Mouse (Mus musculus) limb, embryonic 11.5 days (tissue): ENCODE data around the gene Kank2. TPM values are rescaled to one million over a fixed set of nuclear protein-coding genes. Genes with fewer than 3 reads are reported as not detected.

Experiments
- ATAC-seq: fragments of 200-750 bp; cut with Nextera tagmentation; 2 replicates; pipeline ENCODE4 v1.8.0; 2017; ENCODE audit warnings: low read depth; ENCODE audit not compliant: insufficient number of reproducible peaks, low FRiP score, low TSS enrichment
- DNase-seq: peaks from one replicate; pipeline ENCODE4 v3.0.0-alpha.2; 2015; ENCODE audit warnings: low spot score
- H3K27ac ChIP-seq: fragments of 300-500 bp; sonication (generic); replicated peaks from 2 replicates; pipeline ENCODE4 v1.5.1; 2014; ENCODE audit warnings: low read depth, mild to moderate bottlenecking, low read length
- H3K27me3 ChIP-seq: fragments of 300-500 bp; sonication (generic); 2 replicates; pipeline ENCODE4 v1.6.1; 2014; ENCODE audit warnings: mild to moderate bottlenecking, low read length, mixed read lengths; ENCODE audit not compliant: control insufficient read depth, insufficient read depth
- H3K36me3 ChIP-seq: fragments of 300-500 bp; sonication (generic); 2 replicates; pipeline ENCODE4 v1.6.1; 2014; ENCODE audit warnings: mild to moderate bottlenecking, low read length, moderate library complexity, mixed read lengths; ENCODE audit not compliant: control insufficient read depth, insufficient read depth
- H3K4me1 ChIP-seq: fragments of 300-500 bp; sonication (generic); 2 replicates; pipeline ENCODE4 v1.6.1; 2014; ENCODE audit warnings: low read length, mixed read lengths; ENCODE audit not compliant: control insufficient read depth, insufficient read depth
- H3K4me2 ChIP-seq: fragments of 300-500 bp; sonication (generic); 2 replicates; pipeline ENCODE4 v1.6.1; 2014; ENCODE audit warnings: low read depth, mild to moderate bottlenecking, moderate library complexity; ENCODE audit not compliant: severe bottlenecking
- H3K4me3 ChIP-seq: fragments of 300-500 bp; sonication (generic); 2 replicates; pipeline ENCODE4 v1.5.1; 2014; ENCODE audit warnings: low read depth, low read length
- H3K9ac ChIP-seq: fragments of 300-500 bp; sonication (generic); 2 replicates; pipeline ENCODE4 v1.6.1; 2014; ENCODE audit warnings: mild to moderate bottlenecking, low read length
- H3K9me3 ChIP-seq: fragments of 300-500 bp; sonication (generic); 2 replicates; pipeline ENCODE4 v1.6.1; 2016; ENCODE audit warnings: low read length; ENCODE audit not compliant: control insufficient read depth
- WGBS: fragments of 180-500 bp; shearing (Covaris S2); extraction: QIAGEN DNeasy Blood & Tissue Kit; methylation state at CpG from one replicate; pipeline ENCODE4 v1.1.7; 2014; 5-methylcytosine and 5-hydroxymethylcytosine counted together
- polyA plus RNA-seq: library from polyadenylated mRNA; unstranded; fragments of >200 nt; fragmentation: Nextera tagmentation; extraction: Ambion mirVana; gene quantifications from 2 replicates; pipeline ENCODE4 v1.2.1, GENCODE M21; 2014

The Kank2 gene
- polyA plus RNA-seq, 1 experiment from 2014 or later: 11.6 TPM

DNA sequence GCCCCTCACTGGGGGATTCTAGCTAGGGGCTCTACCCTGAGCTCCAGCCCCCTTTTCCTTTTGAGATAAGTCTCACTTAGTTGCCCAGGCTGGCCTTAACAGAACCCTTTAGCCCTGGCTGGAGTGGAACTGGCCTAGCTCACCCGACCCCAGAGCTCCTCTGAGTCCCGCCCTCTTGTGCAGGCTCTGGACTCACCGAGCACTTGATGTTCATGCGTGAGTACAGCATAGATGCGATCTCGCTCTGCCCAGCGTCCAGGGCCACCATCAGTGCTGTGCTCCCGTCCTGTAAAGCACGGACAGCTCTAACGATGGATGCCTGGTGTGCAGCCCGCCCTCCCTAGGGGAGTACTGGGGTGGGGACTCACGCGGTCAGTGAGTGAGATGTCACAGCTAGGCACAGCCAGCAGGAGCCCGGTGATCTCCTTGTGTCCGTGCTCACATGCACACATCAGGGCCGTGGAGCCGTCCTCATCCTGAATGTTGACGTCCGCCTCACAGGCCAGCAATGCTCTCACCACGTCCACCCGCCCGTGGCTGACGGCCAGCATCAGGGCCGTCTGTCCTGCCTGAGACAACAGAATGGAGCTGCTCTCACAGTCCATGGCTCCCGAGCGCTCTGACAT lies 28.9 kb downstream of the Kank2 start:
- H3K27ac ChIP-seq: 0 out of 2 replicates have a peak overlapping the region, but pooled peaks have one; percentile 36
- H3K4me2 ChIP-seq: no peak overlapping the region
- H3K27me3 ChIP-seq: no peaks in the 10 kb centered on the region
- WGBS: 82% methylated on average over 26 of the region's 26 CpGs
- ATAC-seq: no peak; the same call in 1 of the 2 replicates
- H3K4me1 ChIP-seq: peaks cover 22% of the 10 kb centered on the region
- H3K4me3 ChIP-seq: no peak overlapping the region; the same call in 1 of the 2 replicates
- peaks cover 26% of the 10 kb centered on the region for H3K36me3 ChIP-seq
- no peaks in the 10 kb centered on the region for H3K9me3 ChIP-seq
- no peak overlapping the region for H3K9ac ChIP-seq
- DNase-seq: no peak

DNA sequence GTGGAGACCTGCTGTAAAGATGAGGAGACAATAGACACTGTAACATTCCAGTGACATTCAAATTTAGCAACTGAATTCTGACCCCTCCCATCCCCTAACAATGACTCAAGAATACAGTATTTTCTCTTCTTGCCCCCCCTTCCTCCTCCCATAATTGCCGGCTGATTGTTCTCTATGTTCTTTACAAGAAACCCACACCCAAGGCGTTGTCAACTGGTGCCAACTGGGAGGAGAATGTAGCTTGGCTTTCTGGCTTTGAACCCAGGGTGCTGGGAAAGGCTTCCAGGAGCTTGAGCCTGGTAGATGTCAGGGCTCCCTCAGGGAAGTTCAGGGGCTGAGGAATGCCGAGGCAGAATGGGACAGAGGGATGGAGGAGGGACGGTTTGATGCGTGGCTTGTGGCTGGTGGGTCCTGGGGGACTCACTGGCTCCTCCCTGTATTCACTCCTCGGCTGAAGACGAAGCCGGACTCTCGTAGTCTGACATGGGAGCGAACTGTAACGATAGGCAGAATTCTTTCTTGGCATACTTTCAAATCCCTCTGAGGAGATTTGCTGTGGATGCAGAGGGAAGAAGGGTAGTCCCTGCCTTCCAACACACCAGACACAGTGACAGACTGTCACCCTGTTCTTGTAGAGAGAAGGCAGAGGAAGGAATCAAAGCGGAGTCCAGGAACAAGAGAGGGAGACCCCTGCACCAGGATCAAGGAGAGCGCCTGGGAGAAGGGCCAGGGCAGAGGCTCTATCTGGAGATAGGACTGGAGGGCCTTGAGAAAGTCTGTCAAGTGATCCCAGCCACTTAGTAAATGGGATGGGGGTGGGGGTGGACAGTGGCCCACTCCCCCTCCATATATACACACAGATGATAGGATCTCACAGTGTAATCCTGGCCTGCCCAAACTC lies 29.8 kb downstream of the Kank2 start:
- Histone ChIP-seq H3K9me3 (no peaks in the 10 kb centered on the region), H3K4me3 (no peak overlapping the region), H3K9ac (0 out of 2 replicates have a peak overlapping the region, but pooled peaks have one; percentile 27), H3K36me3 (peaks cover 18% of the 10 kb centered on the region), H3K27ac (peak overlapping the region; percentile 96), H3K4me1 (peaks cover 22% of the 10 kb centered on the region), H3K4me2 (peak overlapping the region; percentile 17), H3K27me3 (no peaks in the 10 kb centered on the region)
- WGBS: 68% methylated on average over 13 of the region's 13 CpGs
- DNase-seq (no peak), ATAC-seq (no peak; the same call in 1 of the 2 replicates)

DNA sequence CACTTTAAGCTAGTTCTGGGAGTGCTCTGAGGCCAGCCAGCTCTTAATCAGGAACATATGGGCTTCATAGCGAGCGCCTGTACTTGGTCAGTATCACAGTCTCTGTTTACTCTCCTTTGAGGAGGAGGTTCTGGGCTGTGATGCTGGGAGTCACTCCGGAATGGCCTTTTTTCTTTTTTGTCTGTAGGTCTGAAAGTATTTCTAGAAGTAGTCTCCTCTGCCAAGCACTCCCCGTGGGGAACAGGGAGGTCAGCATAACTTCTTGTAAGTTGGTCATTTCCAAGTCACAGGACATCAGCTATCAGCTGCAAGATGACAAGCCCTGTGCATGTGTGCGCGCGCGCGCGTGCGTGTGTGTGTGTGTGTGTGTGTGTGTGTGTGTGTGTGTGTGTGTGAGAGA lies 30.6 kb downstream of the Kank2 start:
- Histone ChIP-seq H3K4me3 (no peak overlapping the region), H3K27ac (peak overlapping the region; percentile 96), H3K27me3 (no peaks in the 10 kb centered on the region), H3K9ac (peak overlapping the region; percentile 17; the same call in 1 of the 2 replicates), H3K4me1 (peaks cover 22% of the 10 kb centered on the region), H3K9me3 (no peaks in the 10 kb centered on the region), H3K4me2 (peak overlapping the region; percentile 17), H3K36me3 (peaks cover 17% of the 10 kb centered on the region)
- ATAC-seq: peak; percentile 72; the same call in 1 of the 2 replicates
- WGBS: 30% methylated on average over 11 of the region's 11 CpGs
- DNase-seq: peak; percentile 74

- Histone ChIP-seq H3K4me3 (no peak overlapping the region), H3K9me3 (no peaks in the 10 kb centered on the region), H3K9ac (no peak overlapping the region), H3K4me2 (no peak overlapping the region), H3K27ac (no peak overlapping the region), H3K4me1 (peaks cover 17% of the 10 kb centered on the region), H3K36me3 (peaks cover 9% of the 10 kb centered on the region; the same call in 1 of the 2 replicates), H3K27me3 (no peaks in the 10 kb centered on the region)
- DNase-seq (no peak), ATAC-seq (no peak)
- 95% methylated on average over 6 of the region's 6 CpGs for WGBS
These were observed 34.2 kb downstream of the Kank2 start for GRCm38 (mm10) chr9:21764084-21764999.

DNA sequence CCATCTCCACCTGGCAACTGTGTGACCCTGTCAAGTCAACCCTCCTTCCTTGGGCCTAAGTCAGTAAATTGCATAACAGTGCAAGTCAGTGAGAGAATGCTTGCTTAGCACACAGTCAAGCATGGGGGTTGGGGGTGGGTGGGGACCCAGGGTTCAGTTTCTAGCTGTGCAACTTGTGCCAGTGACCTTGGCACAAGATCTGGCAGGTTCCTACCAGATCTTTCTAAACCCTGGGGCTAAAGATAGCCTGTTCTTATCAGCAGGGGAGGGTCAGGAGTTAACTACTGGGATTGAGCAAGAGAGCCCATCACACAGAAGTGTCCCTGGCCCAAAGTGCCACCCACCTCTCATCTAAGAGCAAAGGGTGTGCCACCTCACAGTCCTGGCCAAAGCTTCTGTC lies 36.4 kb downstream of the Kank2 start:
- ATAC-seq: no peak

DNA sequence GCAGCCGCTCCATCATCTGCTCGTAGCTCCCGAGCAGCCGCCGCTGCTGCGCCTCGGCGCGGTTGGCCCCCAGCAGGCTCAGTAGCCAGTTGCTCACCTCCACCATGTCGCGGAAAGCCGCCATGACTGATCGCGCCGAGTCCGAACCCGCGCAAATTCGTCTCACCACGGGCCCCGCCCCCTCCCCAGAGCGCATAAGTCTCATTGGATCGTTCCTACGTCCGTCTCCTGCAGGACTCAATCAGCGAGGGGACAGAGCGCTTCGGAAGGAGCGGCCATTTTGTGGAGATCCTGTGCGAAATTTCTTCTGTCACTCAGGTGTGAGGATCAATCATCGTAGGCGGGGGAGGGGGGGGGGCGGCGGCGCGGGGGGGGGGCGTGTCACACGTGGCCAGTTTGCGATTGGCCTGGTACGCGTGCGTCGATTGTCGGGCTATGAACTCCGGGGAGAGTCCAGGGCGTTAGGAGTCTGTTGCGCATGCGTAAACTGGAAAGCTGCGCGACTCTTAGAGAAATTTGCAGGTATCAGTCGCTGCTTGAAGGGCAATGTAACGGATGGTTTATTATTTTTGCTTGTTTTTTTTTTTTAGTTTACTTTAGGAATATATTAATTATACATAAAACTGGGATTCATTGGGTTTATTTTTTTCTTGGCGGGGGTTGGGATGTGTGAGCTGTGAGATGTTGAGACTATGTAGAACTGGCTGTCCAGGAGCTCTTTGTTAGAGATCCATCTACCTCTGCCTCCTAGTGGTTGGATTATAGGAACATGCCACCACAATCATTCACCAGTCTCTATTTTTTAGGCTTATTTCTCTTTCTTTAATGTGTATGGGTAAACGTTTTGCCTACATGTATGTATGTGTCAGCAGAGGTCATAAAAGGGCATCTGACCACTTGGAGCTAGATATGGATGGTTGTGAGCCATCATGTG lies 38.1 kb downstream of the Kank2 start, which contains the start of gene Spc24:
Gene Spc24 (minus strand): TSS at position 149 of the 934 bp plus-strand sequence.
- H3K36me3 ChIP-seq: peaks cover 7% of the 10 kb centered on the region; the same call in 1 of the 2 replicates
- peaks cover 7% of the 10 kb centered on the region; the same call in 1 of the 2 replicates for H3K4me1 ChIP-seq
- H3K9ac ChIP-seq: peak within 1 kb of the TSS; percentile 87
- peak within 1 kb of the TSS; percentile 94 for H3K4me3 ChIP-seq
- WGBS: under 1% methylated on average over 51 of the region's 54 CpGs
- H3K27ac ChIP-seq: peak within 1 kb of the TSS; percentile 47; the same call in 1 of the 2 replicates
- no peaks in the 10 kb centered on the region for H3K27me3 ChIP-seq
- ATAC-seq: peak; percentile 94
- H3K9me3 ChIP-seq: no peaks in the 10 kb centered on the region
- peak; percentile 95 for DNase-seq
- H3K4me2 ChIP-seq: peak within 1 kb of the TSS; percentile 46

More for the DNA sequence above, 36.4 kb downstream of the Kank2 start:
- H3K27me3 ChIP-seq: no peaks in the 10 kb centered on the region
- H3K9ac ChIP-seq: no peak overlapping the region
- no peak overlapping the region for H3K4me3 ChIP-seq
- no peak overlapping the region for H3K27ac ChIP-seq
- H3K4me2 ChIP-seq: no peak overlapping the region
- no peaks in the 10 kb centered on the region for H3K9me3 ChIP-seq
- H3K4me1 ChIP-seq: peaks cover 7% of the 10 kb centered on the region; the same call in 1 of the 2 replicates
- peaks cover 3% of the 10 kb centered on the region; the same call in 1 of the 2 replicates for H3K36me3 ChIP-seq
- DNase-seq: no peak

- Histone ChIP-seq H3K4me1 (peaks cover 7% of the 10 kb centered on the region; the same call in 1 of the 2 replicates), H3K27ac (no peak overlapping the region; the same call in 1 of the 2 replicates), H3K4me2 (peak overlapping the region; percentile 46), H3K27me3 (no peaks in the 10 kb centered on the region), H3K9ac (peak overlapping the region; percentile 87), H3K36me3 (peaks cover 7% of the 10 kb centered on the region; the same call in 1 of the 2 replicates), H3K9me3 (no peaks in the 10 kb centered on the region), H3K4me3 (peak overlapping the region; percentile 94)
- under 1% methylated on average over 20 of the region's 20 CpGs for WGBS
- ATAC-seq (no peak; the same call in 1 of the 2 replicates), DNase-seq (no peak)
These were observed 38.8 kb downstream of the Kank2 start for GRCm38 (mm10) chr9:21759718-21760117.
